Mouse (Mus musculus) hindbrain, embryonic 13.5 days (tissue): ENCODE measurements around the gene Gnat1. TPM values are rescaled to one million over a fixed set of nuclear protein-coding genes. Genes with fewer than 3 reads are reported as not detected.
A peak's percentile ranks its signal among the peaks of the same experiment; 100 is the strongest.

Source experiments
- ATAC-seq: fragments of 200-750 bp; cut with Nextera tagmentation; 2 replicates; pipeline ENCODE4 v1.8.0; 2017; ENCODE audit warnings: moderate TSS enrichment; ENCODE audit not compliant: low FRiP score
- H3K27ac ChIP-seq: fragments of 300-500 bp; sonication (generic); 2 replicates; pipeline ENCODE4 v1.5.1; 2015; ENCODE audit warnings: inconsistent platforms, mild to moderate bottlenecking, moderate library complexity
- H3K27me3 ChIP-seq: fragments of 300-500 bp; sonication (generic); 2 replicates; pipeline ENCODE4 v1.6.1; 2015; ENCODE audit warnings: mild to moderate bottlenecking, inconsistent platforms
- H3K36me3 ChIP-seq: fragments of 300-500 bp; sonication (generic); 2 replicates; pipeline ENCODE4 v1.6.1; 2015; ENCODE audit warnings: mild to moderate bottlenecking, inconsistent platforms
- H3K4me1 ChIP-seq: fragments of 300-500 bp; sonication (generic); replicated peaks from 2 replicates; pipeline ENCODE4 v1.6.1; 2015; ENCODE audit warnings: inconsistent platforms
- H3K4me2 ChIP-seq: fragments of 300-500 bp; sonication (generic); 2 replicates; pipeline ENCODE4 v1.6.1; 2015; ENCODE audit warnings: inconsistent platforms, mild to moderate bottlenecking, moderate library complexity
- H3K4me3 ChIP-seq: fragments of 300-500 bp; sonication (generic); 2 replicates; pipeline ENCODE4 v1.5.1; 2015; ENCODE audit warnings: mild to moderate bottlenecking, inconsistent platforms
- H3K9ac ChIP-seq: fragments of 300-500 bp; sonication (generic); 2 replicates; pipeline ENCODE4 v1.6.1; 2015; ENCODE audit warnings: mild to moderate bottlenecking, inconsistent platforms
- H3K9me3 ChIP-seq: fragments of 300-500 bp; sonication (generic); 2 replicates; pipeline ENCODE4 v1.6.1; 2016; ENCODE audit warnings: inconsistent platforms
- WGBS: fragments of 180-500 bp; shearing (Covaris S2); methylation state at CpG from one replicate; pipeline ENCODE4 v1.1.7; 2015; 5-methylcytosine and 5-hydroxymethylcytosine counted together
- polyA plus RNA-seq: library from polyadenylated mRNA; unstranded; fragments of >200 nt; fragmentation: Nextera tagmentation; extraction: Ambion mirVana; gene quantifications from 2 replicates; pipeline ENCODE4 v1.2.1, GENCODE M21; 2015

Gene Gnat1
- polyA plus RNA-seq, 1 experiment from 2014 or later, result 1.8 TPM

DNA sequence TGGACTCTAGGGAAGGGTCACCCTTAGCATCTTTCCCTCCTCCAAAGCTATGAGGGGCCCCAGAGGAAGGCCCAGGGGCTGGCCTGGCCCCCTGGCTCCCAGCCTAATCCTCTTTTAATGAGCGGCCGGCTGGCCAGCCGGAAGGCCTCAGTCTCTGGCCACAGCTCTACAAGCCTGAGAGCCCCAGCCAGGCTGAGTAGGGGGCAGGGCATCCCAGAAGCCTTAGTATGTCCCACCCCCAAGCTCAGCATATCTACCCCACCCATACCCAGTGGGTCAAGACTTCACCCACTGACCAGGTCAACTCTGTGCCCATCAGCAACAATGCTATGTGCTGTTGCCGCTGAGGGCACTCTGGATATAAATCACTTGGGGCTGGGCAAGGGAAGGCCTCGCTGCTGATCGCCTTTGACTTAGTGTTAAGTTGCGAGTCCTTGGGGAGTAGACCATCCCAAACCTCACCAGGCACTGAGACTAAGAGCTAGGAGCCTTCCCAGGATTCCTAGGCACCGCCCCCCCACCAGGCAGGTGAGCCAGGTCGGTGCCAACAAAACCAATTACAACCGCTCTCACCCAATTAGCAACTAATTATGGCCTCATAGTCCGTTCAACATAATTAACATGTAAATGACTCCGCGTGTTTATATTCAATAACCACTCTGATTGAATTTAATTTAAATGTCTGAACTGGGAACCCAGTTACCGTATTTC lies 18.5 kb upstream of the Gnat1 start:
- peak overlapping the region; percentile 30 for H3K4me2 ChIP-seq
- no peak; the same call in 1 of the 2 replicates for ATAC-seq
- H3K27ac ChIP-seq, result peak overlapping the region; percentile 73
- no peaks in the 10 kb centered on the region for H3K9me3 ChIP-seq
- 14% methylated on average over 14 of the region's 14 CpGs for WGBS
- H3K27me3 ChIP-seq, result no peaks in the 10 kb centered on the region
- H3K36me3 ChIP-seq, result peaks cover 13% of the 10 kb centered on the region
- H3K4me3 ChIP-seq, result no peak overlapping the region; the same call in 1 of the 2 replicates
- peaks cover 90% of the 10 kb centered on the region for H3K4me1 ChIP-seq
- peak overlapping the region; percentile 43; the same call in 1 of the 2 replicates for H3K9ac ChIP-seq

DNA sequence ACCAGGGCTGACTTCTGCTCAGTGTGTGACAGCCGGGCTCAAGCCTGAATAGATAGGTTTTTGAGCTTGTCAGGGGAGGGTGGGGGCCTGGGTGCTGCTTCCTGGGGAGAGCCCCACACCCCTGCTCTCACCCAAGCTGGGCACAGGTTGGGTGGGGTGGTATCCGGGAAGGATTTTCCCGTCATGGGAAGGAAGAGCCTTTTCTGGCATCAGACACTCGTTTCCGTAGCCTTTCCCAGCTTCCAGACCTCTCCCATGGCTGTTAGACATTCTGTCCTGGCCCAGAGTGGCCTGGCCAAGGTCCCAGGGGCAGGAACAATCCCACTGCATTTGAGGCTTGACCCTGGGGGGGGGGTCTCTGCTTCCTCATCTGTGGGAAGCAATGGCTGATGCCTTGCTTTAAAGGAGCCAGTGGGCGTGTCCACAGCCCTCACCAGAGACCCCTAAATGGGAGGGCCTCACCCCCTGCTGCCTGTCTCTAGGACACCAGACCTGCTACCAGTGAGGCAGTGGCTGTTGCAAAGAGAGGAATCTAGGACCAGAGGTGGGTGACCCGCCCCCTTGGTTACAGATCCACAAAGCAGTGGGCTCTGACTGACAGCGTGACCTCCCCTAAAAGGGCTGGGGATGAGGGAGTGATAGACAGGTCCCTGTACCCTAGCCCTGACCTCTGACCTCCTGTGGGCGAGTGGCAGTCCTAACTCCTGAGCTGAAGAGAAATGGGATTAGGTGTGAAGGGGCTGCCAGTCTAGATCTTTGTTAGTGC lies 17.5 kb upstream of the Gnat1 start:
- 23% methylated on average over 9 of the region's 9 CpGs for WGBS
- Histone ChIP-seq H3K36me3 (peaks cover 11% of the 10 kb centered on the region), H3K9me3 (no peaks in the 10 kb centered on the region), H3K4me2 (no peak overlapping the region), H3K27me3 (0 out of 2 replicates have a peak, but pooled peaks cover 2% of the 10 kb centered on the region), H3K9ac (peak overlapping the region; percentile 46; the same call in 1 of the 2 replicates), H3K4me3 (no peak overlapping the region), H3K4me1 (peaks cover 84% of the 10 kb centered on the region), H3K27ac (no peak overlapping the region; the same call in 1 of the 2 replicates)
- no peak for ATAC-seq

DNA sequence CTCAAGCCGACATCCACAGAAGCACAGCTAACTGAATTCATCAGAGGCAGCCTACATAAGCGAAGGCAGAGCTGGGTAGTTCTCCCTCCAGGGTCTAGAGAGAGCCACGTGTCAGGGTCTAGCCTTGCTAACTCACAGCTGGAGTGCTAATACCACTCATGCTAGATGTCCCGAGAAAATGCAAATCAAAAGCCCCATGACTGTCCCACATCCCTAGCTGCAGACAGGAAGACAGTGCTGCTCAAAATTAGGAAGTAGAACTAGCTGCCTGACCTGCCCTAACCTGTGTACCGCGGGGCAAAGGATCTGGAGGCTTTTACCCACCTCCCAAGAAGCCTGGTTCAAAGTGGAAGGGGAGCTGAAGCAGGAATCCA lies 16.6 kb upstream of the Gnat1 start:
- Histone ChIP-seq H3K36me3 (peaks cover 20% of the 10 kb centered on the region), H3K27ac (no peak overlapping the region), H3K9ac (peak overlapping the region; percentile 19; the same call in 1 of the 2 replicates), H3K27me3 (0 out of 2 replicates have a peak, but pooled peaks cover 6% of the 10 kb centered on the region), H3K4me2 (no peak overlapping the region), H3K9me3 (no peaks in the 10 kb centered on the region), H3K4me3 (no peak overlapping the region), H3K4me1 (peaks cover 76% of the 10 kb centered on the region)
- 41% methylated on average over 6 of the region's 6 CpGs for WGBS
- no peak for ATAC-seq

GRCm38 (mm10) chr9:107695441-107696105 lies 16.1 kb upstream of the Gnat1 start:
- no peak overlapping the region for H3K4me3 ChIP-seq
- H3K4me2 ChIP-seq, result no peak overlapping the region
- peaks cover 26% of the 10 kb centered on the region for H3K36me3 ChIP-seq
- no peak overlapping the region for H3K27ac ChIP-seq
- WGBS, result 72% methylated on average over 12 of the region's 12 CpGs
- 0 out of 2 replicates have a peak, but pooled peaks cover 6% of the 10 kb centered on the region for H3K27me3 ChIP-seq
- no peaks in the 10 kb centered on the region for H3K9me3 ChIP-seq
- H3K4me1 ChIP-seq, result peaks cover 71% of the 10 kb centered on the region
- ATAC-seq, result no peak
- H3K9ac ChIP-seq, result peak overlapping the region; percentile 19; the same call in 1 of the 2 replicates

DNA sequence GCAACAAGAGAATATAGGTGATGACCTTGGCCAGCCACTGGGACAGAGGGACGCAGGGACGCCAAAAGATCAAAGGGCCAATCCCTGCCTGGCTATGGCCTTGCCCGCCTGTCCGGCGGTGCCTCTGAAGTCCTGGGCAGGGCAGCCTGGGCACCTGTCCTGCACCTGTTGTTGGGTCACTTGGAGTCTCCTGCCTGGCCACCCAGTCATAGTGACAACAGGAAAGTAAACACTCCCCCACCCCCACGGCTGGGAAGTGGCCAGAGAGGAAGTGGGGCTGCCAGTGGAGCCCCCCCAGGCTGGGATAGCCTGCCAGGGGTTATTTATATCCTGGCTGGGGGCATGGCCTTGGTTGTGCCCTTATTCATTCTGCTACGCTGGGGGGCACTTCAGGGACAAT lies 15.1 kb upstream of the Gnat1 start:
- H3K9ac ChIP-seq, result no peak overlapping the region
- H3K4me2 ChIP-seq, result no peak overlapping the region
- no peaks in the 10 kb centered on the region for H3K9me3 ChIP-seq
- H3K27me3 ChIP-seq, result 0 out of 2 replicates have a peak, but pooled peaks cover 11% of the 10 kb centered on the region
- WGBS, result 80% methylated on average over 7 of the region's 7 CpGs
- no peak overlapping the region for H3K27ac ChIP-seq
- H3K4me1 ChIP-seq, result peaks cover 61% of the 10 kb centered on the region
- H3K36me3 ChIP-seq, result peaks cover 34% of the 10 kb centered on the region
- no peak overlapping the region for H3K4me3 ChIP-seq
- ATAC-seq, result no peak

- Histone ChIP-seq H3K4me2 (no peak overlapping the region), H3K9me3 (no peaks in the 10 kb centered on the region), H3K4me3 (no peak overlapping the region), H3K9ac (no peak overlapping the region), H3K4me1 (peaks cover 50% of the 10 kb centered on the region), H3K27ac (no peak overlapping the region; the same call in 1 of the 2 replicates), H3K36me3 (peaks cover 45% of the 10 kb centered on the region), H3K27me3 (0 out of 2 replicates have a peak, but pooled peaks cover 11% of the 10 kb centered on the region)
- WGBS, result 58% methylated on average over 4 of the region's 4 CpGs
- ATAC-seq, result no peak
These were observed 14.0 kb upstream of the Gnat1 start for GRCm38 (mm10) chr9:107693433-107693987.

- Histone ChIP-seq H3K4me2 (no peak overlapping the region), H3K9ac (no peak overlapping the region), H3K4me1 (peaks cover 43% of the 10 kb centered on the region), H3K4me3 (no peak overlapping the region), H3K9me3 (no peaks in the 10 kb centered on the region), H3K36me3 (peaks cover 52% of the 10 kb centered on the region), H3K27ac (no peak overlapping the region; the same call in 1 of the 2 replicates), H3K27me3 (0 out of 2 replicates have a peak, but pooled peaks cover 12% of the 10 kb centered on the region)
- ATAC-seq, result no peak
- WGBS, result 77% methylated on average over 5 of the region's 5 CpGs
These were observed 13.3 kb upstream of the Gnat1 start for GRCm38 (mm10) chr9:107692785-107693184.

GRCm38 (mm10) chr9:107690391-107690790 lies 10.9 kb upstream of the Gnat1 start:
- no peak overlapping the region for H3K9ac ChIP-seq
- H3K9me3 ChIP-seq, result no peaks in the 10 kb centered on the region
- H3K4me3 ChIP-seq, result no peak overlapping the region
- peaks cover 22% of the 10 kb centered on the region for H3K4me1 ChIP-seq
- 0 out of 2 replicates have a peak, but pooled peaks cover 20% of the 10 kb centered on the region for H3K27me3 ChIP-seq
- H3K36me3 ChIP-seq, result peaks cover 68% of the 10 kb centered on the region
- ATAC-seq, result no peak
- H3K27ac ChIP-seq, result no peak overlapping the region
- WGBS, result 81% methylated on average over 8 of the region's 8 CpGs
- no peak overlapping the region for H3K4me2 ChIP-seq

DNA sequence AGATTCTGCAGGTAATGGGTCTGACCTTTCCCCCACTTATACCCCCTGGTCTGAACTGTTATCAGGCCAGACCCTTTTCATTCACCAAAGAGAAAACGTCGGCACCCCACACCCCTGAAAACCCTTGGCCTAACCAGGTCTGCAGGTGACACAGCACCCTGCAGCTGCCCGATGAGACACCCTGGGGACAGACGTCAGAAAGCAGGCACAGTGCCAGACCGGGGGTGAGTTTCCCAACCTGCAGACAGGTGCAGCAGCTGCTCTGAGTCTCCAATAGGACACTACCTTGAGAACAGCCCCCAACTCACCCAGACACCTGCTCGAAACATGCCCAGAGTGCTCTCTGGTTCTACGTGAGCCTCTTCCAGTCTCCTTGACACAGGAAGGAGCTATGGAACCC lies 9.4 kb upstream of the Gnat1 start:
- H3K27me3 ChIP-seq, result peaks cover 24% of the 10 kb centered on the region; the same call in 1 of the 2 replicates
- no peak for ATAC-seq
- no peak overlapping the region for H3K4me2 ChIP-seq
- no peak overlapping the region for H3K9ac ChIP-seq
- H3K4me3 ChIP-seq, result no peak overlapping the region
- peaks cover 79% of the 10 kb centered on the region for H3K36me3 ChIP-seq
- peaks cover 14% of the 10 kb centered on the region for H3K4me1 ChIP-seq
- H3K9me3 ChIP-seq, result no peaks in the 10 kb centered on the region
- H3K27ac ChIP-seq, result no peak overlapping the region
- whole genome bisulfite sequencing, result 83% methylated on average over 7 of the region's 7 CpGs

DNA sequence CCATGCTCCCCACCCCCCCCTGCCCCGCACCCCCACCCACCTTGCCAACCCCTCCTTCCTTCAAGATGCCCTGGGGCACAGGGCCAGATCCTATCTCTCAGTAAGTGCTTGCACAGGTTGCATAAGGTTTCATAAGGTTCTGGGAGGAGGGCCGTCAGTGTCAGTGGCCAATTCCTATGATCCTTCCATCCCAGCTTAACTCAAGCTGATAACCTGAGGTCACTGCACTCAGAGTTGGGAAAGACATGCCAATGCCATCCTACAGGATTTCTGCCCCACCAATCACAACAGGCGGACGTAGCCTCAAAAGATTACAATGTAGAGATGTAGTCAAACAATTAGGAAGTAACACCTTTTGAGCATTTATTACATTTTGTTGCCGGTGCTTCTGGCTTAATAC lies 8.9 kb upstream of the Gnat1 start:
- no peak overlapping the region for H3K27ac ChIP-seq
- H3K9ac ChIP-seq, result no peak overlapping the region
- ATAC-seq, result no peak
- peaks cover 10% of the 10 kb centered on the region for H3K4me1 ChIP-seq
- H3K4me3 ChIP-seq, result no peak overlapping the region
- H3K4me2 ChIP-seq, result no peak overlapping the region
- H3K27me3 ChIP-seq, result peaks cover 24% of the 10 kb centered on the region; the same call in 1 of the 2 replicates
- H3K9me3 ChIP-seq, result no peaks in the 10 kb centered on the region
- peaks cover 85% of the 10 kb centered on the region for H3K36me3 ChIP-seq
- 82% methylated on average over 5 of the region's 5 CpGs for WGBS

DNA sequence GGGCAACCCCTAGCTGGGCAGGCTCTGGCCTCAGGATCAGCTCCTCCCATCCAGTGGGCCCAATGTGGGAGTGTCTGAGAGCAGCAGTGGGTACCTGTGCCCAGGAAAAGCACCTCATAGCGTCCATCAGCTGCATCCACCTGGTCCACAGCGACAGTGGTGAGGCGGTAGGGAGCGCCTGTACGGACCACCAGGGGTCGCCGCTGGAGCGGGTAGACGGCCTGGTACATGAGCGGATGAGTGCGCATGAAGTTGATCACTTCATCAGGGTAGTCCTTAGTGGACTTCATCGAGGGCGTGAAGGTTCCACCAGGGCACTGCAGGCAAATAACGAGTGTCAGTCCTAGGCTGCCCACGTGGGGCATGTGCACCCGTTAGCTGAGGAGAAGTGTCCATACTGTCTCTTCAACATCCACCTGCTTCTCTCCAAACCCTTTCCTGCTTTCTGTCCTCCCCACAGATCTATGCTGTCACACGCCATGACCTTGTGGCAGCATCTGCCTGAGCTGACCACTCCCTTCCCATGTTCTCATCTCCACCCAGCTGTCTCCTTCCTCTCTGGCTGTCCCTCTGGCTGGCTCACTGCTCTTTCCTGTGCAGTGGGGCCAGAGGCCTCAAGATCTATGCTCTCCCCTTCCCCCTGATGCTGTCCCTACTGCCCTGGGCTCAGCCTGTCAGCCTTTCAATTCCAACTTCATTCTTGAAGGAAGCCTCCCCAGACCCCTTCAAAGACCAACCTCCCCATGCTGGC lies 5.9 kb upstream of the Gnat1 start:
- WGBS, result 36% methylated on average over 17 of the region's 17 CpGs
- Histone ChIP-seq H3K4me1 (0 out of 2 replicates have a peak, but pooled peaks cover 3% of the 10 kb centered on the region), H3K4me2 (no peak overlapping the region), H3K36me3 (peaks cover 81% of the 10 kb centered on the region), H3K9me3 (no peaks in the 10 kb centered on the region), H3K9ac (no peak overlapping the region), H3K4me3 (no peak overlapping the region), H3K27me3 (peaks cover 18% of the 10 kb centered on the region; the same call in 1 of the 2 replicates), H3K27ac (no peak overlapping the region)
- ATAC-seq, result peak; percentile 77
